Mouse (Mus musculus): Measurements from ENCODE around the gene Krt36. TPM values are rescaled to one million over a fixed set of nuclear protein-coding genes. Genes with fewer than 3 reads are reported as not detected.

Krt36 gene
- not detected for total RNA-seq (2021)
- long read RNA-seq, experiment 1: 0 reads
- long read RNA-seq, experiment 2: 0 reads

GRCm38 (mm10) chr11:100105576-100106122 lies at the start of gene Krt36:
Gene Krt36, minus strand, starts transcription at chr11:100105626.
- no peak for DNase-seq

- no peak for DNase-seq
These were observed 43.3 kb upstream of the Krt36 start, which contains the start of gene Krt19 for GRCm38 (mm10) chr11:100148615-100149330. Gene Krt19, minus strand, starts transcription at chr11:100148665.

- DNase-seq: no peak
These were observed 42.3 kb upstream of the Krt36 start for GRCm38 (mm10) chr11:100147566-100148353.

GRCm38 (mm10) chr11:100145858-100146560 lies 40.6 kb upstream of the Krt36 start:
- DNase-seq: no peak

DNA sequence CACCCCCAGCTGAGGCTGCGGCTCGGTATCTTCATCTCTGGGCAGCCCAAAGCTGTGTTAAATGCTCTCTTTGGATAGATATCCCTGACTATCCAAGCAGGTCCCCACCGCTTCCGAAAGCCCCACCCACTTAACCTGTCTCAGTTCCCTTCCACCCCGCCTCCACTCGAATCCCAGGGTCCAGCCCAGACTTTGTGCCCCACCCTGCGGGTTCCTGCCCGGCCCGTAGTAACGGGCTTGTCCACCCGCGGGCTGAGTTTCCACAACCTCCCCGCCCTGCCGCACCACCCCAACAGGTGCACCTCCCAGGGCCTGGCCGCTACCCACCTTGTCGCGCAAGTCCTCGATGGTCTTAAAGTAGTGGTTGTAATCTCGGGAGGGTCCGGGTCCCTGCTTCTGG lies 39.7 kb upstream of the Krt36 start:
- DNase-seq: no peak

- no peak for DNase-seq
These were observed 35.5 kb upstream of the Krt36 start for GRCm38 (mm10) chr11:100140966-100141365.

DNA sequence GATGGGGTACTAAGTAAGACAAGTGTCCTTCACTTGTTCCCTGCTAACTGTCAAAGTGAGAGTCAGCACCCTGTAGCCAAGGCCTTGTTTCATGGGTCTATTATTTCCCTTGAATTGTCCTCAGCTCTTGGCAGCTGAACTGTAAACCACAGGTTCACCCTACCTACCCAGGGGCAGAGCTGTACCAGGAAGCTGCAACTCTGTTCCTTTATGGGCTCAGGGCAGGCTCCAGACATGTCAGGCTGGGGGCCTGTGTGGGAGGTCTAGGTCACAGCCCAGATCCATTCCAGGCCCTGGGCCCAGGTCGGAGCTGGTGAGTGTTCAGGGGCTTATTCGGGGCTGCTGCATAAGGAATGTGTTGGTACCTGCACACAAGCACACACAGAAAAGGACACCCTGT lies 34.0 kb upstream of the Krt36 start:
- no peak for DNase-seq

GRCm38 (mm10) chr11:100138809-100139208 lies 33.4 kb upstream of the Krt36 start:
- no peak for DNase-seq

GRCm38 (mm10) chr11:100137693-100138092 lies 32.3 kb upstream of the Krt36 start:
- DNase-seq: no peak

GRCm38 (mm10) chr11:100136559-100136958 lies 31.1 kb upstream of the Krt36 start:
- no peak for DNase-seq

- DNase-seq: no peak
These were observed 30.3 kb upstream of the Krt36 start, which contains the start of gene Krt15 for GRCm38 (mm10) chr11:100135731-100136130. Gene Krt15, minus strand, starts transcription at chr11:100135928.

- DNase-seq: no peak
These were observed 19.5 kb upstream of the Krt36 start for GRCm38 (mm10) chr11:100124901-100125300.

DNA sequence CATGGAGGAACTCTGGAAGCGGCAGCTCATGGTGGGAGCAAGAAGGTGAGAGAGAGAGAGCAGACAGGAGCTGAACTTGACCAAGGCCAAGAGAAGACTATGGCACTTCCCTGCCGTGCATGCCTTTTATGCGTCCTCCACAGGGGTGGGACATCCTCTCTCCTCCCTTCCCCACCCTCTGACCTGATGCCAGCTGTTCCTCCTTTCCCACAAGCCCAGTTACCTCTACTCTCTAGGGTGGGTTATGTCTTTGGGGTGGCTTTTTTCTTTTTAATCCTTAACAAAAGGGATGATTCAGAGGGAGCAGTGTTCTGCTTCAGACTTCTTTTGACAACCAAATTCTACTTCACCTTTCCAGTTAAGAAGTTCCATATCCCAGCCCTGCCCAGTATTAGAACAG lies 16.0 kb upstream of the Krt36 start, which contains the start of gene Krt13:
Krt13 (minus strand) TSS at position 101 of the 400 bp plus-strand sequence.
- DNase-seq: no peak

DNA sequence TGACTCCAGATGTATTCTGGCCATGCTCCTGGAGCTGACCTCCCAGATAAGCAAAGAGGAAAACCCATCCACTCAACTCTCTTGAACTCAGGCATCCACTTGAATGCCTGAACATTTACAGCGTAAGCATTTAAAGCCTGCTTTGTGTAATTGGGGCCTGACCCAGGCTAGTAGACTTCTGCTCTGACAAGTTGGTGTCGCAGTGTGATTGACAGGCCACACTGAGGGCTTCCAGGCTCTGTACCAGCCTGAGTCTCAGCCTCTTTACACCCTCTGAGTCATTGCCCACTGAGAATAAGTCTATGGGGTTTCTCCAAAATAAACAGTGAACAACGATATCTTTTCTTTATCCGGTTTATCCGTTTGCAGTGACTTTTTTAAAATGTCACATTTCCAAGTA lies 14.9 kb upstream of the Krt36 start:
- DNase-seq: no peak

DNA sequence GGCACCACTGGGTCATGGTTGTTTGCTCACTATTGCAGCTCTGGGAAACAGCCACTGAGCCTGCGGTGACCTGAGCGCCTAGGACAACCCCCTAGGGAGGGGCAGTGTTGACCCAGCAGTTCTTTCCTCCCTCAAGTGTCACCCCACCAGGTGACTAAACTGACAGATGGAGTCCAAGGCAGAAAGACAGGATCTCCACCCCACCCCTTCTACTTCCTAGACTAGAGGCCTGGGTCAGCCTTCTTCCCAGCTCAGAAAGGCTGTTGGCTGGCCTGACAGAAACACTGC lies 8.3 kb upstream of the Krt36 start:
- no peak for DNase-seq

- DNase-seq: no peak
These were observed 7.7 kb upstream of the Krt36 start for GRCm38 (mm10) chr11:100112935-100113741.

- no peak for DNase-seq
These were observed 2.6 kb downstream of the Krt36 start for GRCm38 (mm10) chr11:100102693-100103429.

- DNase-seq: no peak
These were observed 5.0 kb downstream of the Krt36 start for GRCm38 (mm10) chr11:100100391-100100790.

GRCm38 (mm10) chr11:100097819-100098218 lies 7.6 kb downstream of the Krt36 start:
- no peak for DNase-seq

- DNase-seq: no peak
These were observed 9.3 kb downstream of the Krt36 start, which contains the start of gene Krt35 for GRCm38 (mm10) chr11:100096141-100096540. Gene Krt35, minus strand, starts transcription at chr11:100096241.
